Mouse (Mus musculus) MEL-GATA-1-ER (cell line): ENCODE results near the gene Hipk3.

Experiments
- DNase-seq: peaks from one replicate; pipeline ENCODE4 v3.0.0-alpha.2; 2012; ENCODE audit warnings: low read depth; ENCODE audit errors: extremely low read depth

Gene Hipk3

GRCm38 (mm10) chr2:104471161-104471560 is 23.1 kb downstream of the Hipk3 start:
- no peak for DNase-seq

GRCm38 (mm10) chr2:104470536-104470935 is 23.7 kb downstream of the Hipk3 start:
- no peak for DNase-seq

- no peak for DNase-seq
Measured at GRCm38 (mm10) chr2:104468419-104468818, 25.8 kb downstream of the Hipk3 start.

GRCm38 (mm10) chr2:104466908-104467616 is 27.2 kb downstream of the Hipk3 start:
- no peak for DNase-seq

- no peak for DNase-seq
Measured at GRCm38 (mm10) chr2:104465639-104466430, 28.4 kb downstream of the Hipk3 start.

- no peak for DNase-seq
Measured at GRCm38 (mm10) chr2:104460021-104460420, 34.2 kb downstream of the Hipk3 start.

GRCm38 (mm10) chr2:104458569-104459332 is 35.5 kb downstream of the Hipk3 start:
- no peak for DNase-seq

GRCm38 (mm10) chr2:104457106-104457505 is 37.1 kb downstream of the Hipk3 start:
- no peak for DNase-seq

- no peak for DNase-seq
Measured at GRCm38 (mm10) chr2:104450685-104451084, 43.6 kb downstream of the Hipk3 start.

GRCm38 (mm10) chr2:104449191-104449590 is 45.1 kb downstream of the Hipk3 start:
- no peak for DNase-seq

- no peak for DNase-seq
Measured at GRCm38 (mm10) chr2:104448201-104448600, 46.0 kb downstream of the Hipk3 start.

- no peak for DNase-seq
Measured at GRCm38 (mm10) chr2:104446016-104446415, 48.2 kb downstream of the Hipk3 start.

GRCm38 (mm10) chr2:104444776-104445175 is 49.5 kb downstream of the Hipk3 start:
- DNase-seq = peak; percentile 23

- no peak for DNase-seq
Measured at GRCm38 (mm10) chr2:104442341-104442740, 51.9 kb downstream of the Hipk3 start.

GRCm38 (mm10) chr2:104436226-104436625 is 58.0 kb downstream of the Hipk3 start:
- no peak for DNase-seq

GRCm38 (mm10) chr2:104431067-104431466 is 63.2 kb downstream of the Hipk3 start:
- DNase-seq = no peak

GRCm38 (mm10) chr2:104430566-104430965 is 63.7 kb downstream of the Hipk3 start:
- DNase-seq = no peak

- DNase-seq = no peak
Measured at GRCm38 (mm10) chr2:104426112-104426511, 68.1 kb downstream of the Hipk3 start.

- peak; percentile 47 for DNase-seq
Measured at GRCm38 (mm10) chr2:104422230-104422629, 72.0 kb downstream of the Hipk3 start.

GRCm38 (mm10) chr2:104420805-104421204 is 73.4 kb downstream of the Hipk3 start:
- peak; percentile 41 for DNase-seq

GRCm38 (mm10) chr2:104419999-104420398 is 74.2 kb downstream of the Hipk3 start:
- no peak for DNase-seq

GRCm38 (mm10) chr2:104419411-104419810 is 74.8 kb downstream of the Hipk3 start:
- DNase-seq = no peak
